Mouse (Mus musculus): ENCODE results near the gene Ms4a3. TPM values are rescaled to one million over a fixed set of nuclear protein-coding genes. Genes with fewer than 3 reads are reported as not detected.

Ms4a3 gene
- 0.15 TPM in 1 of 2 replicates, not detected in the other for polyA plus RNA-seq (2015; fragmentation: Nextera tagmentation; extraction: Ambion mirVana)

- H3K27me3 ChIP-seq: no peaks in the 10 kb centered on the region
- H3K27ac ChIP-seq: no peak within 1 kb of the TSS
- no peak within 1 kb of the TSS for H3K4me3 ChIP-seq
- ATAC-seq (ENCODE audit: insufficient number of reproducible peaks, low FRiP score, low TSS enrichment, low read depth): no peak
- 60% methylated on average over 1 of the region's 1 CpGs for WGBS
- H3K9ac ChIP-seq: no peak within 1 kb of the TSS
- no peaks in the 10 kb centered on the region for H3K4me1 ChIP-seq
- no peaks in the 10 kb centered on the region for H3K9me3 ChIP-seq
- no peaks in the 10 kb centered on the region for H3K36me3 ChIP-seq
- no peak within 1 kb of the TSS for H3K4me2 ChIP-seq
Observed at GRCm38 (mm10) chr19:11640732-11641131, at the start of gene Ms4a3. TSS of gene Ms4a3 (minus strand) at chr19:11640851.

- Histone ChIP-seq H3K4me3 (no peak overlapping the region), H3K4me1 (no peaks in the 10 kb centered on the region), H3K9ac (no peak overlapping the region)
Observed at GRCm38 (mm10) chr19:11661562-11661961, 20.9 kb upstream of the Ms4a3 start.

GRCm38 (mm10) chr19:11660459-11660858 lies 19.8 kb upstream of the Ms4a3 start, which contains the start of gene Oosp2:
TSS of gene Oosp2 (minus strand) at chr19:11660559.
- Histone ChIP-seq H3K27ac (no peak within 1 kb of the TSS), H3K4me3 (no peak within 1 kb of the TSS), H3K9ac (no peak within 1 kb of the TSS), H3K27me3 (no peaks in the 10 kb centered on the region), H3K36me3 (no peaks in the 10 kb centered on the region), H3K4me1 (no peaks in the 10 kb centered on the region), H3K4me2 (no peak within 1 kb of the TSS), H3K9me3 (no peaks in the 10 kb centered on the region)
- ATAC-seq (ENCODE audit: insufficient number of reproducible peaks, low FRiP score, low TSS enrichment, low read depth): no peak
- WGBS: 89% methylated on average over 5 of the region's 5 CpGs

More at GRCm38 (mm10) chr19:11661562-11661961, 20.9 kb upstream of the Ms4a3 start:
- no peaks in the 10 kb centered on the region for H3K9me3 ChIP-seq
- H3K36me3 ChIP-seq: no peaks in the 10 kb centered on the region
- no peak overlapping the region for H3K4me2 ChIP-seq
- ATAC-seq (ENCODE audit: insufficient number of reproducible peaks, low FRiP score, low TSS enrichment, low read depth): no peak
- H3K27ac ChIP-seq: no peak overlapping the region
- H3K27me3 ChIP-seq: no peaks in the 10 kb centered on the region

GRCm38 (mm10) chr19:11659142-11659541 lies 18.5 kb upstream of the Ms4a3 start:
- 64% methylated on average over 2 of the region's 2 CpGs for WGBS
- Histone ChIP-seq H3K4me2 (no peak overlapping the region), H3K4me3 (no peak overlapping the region), H3K27me3 (no peaks in the 10 kb centered on the region), H3K4me1 (no peaks in the 10 kb centered on the region), H3K27ac (no peak overlapping the region), H3K9ac (no peak overlapping the region), H3K9me3 (no peaks in the 10 kb centered on the region), H3K36me3 (no peaks in the 10 kb centered on the region)
- no peak for ATAC-seq (ENCODE audit: insufficient number of reproducible peaks, low FRiP score, low TSS enrichment, low read depth)

- 83% methylated on average over 4 of the region's 4 CpGs for WGBS
- Histone ChIP-seq H3K4me2 (no peak overlapping the region), H3K27me3 (no peaks in the 10 kb centered on the region), H3K4me3 (no peak overlapping the region), H3K4me1 (no peaks in the 10 kb centered on the region), H3K27ac (no peak overlapping the region), H3K9me3 (no peaks in the 10 kb centered on the region), H3K9ac (no peak overlapping the region), H3K36me3 (no peaks in the 10 kb centered on the region)
- ATAC-seq (ENCODE audit: insufficient number of reproducible peaks, low FRiP score, low TSS enrichment, low read depth): no peak
Observed at GRCm38 (mm10) chr19:11649564-11649963, 8.9 kb upstream of the Ms4a3 start.

GRCm38 (mm10) chr19:11646166-11646565 lies 5.5 kb upstream of the Ms4a3 start:
- no peak overlapping the region for H3K4me2 ChIP-seq
- no peaks in the 10 kb centered on the region for H3K9me3 ChIP-seq
- H3K36me3 ChIP-seq: no peaks in the 10 kb centered on the region
- H3K27ac ChIP-seq: no peak overlapping the region
- no peaks in the 10 kb centered on the region for H3K4me1 ChIP-seq
- 82% methylated on average over 3 of the region's 3 CpGs for WGBS
- H3K27me3 ChIP-seq: no peaks in the 10 kb centered on the region
- H3K4me3 ChIP-seq: no peak overlapping the region
- ATAC-seq (ENCODE audit: insufficient number of reproducible peaks, low FRiP score, low TSS enrichment, low read depth): no peak
- H3K9ac ChIP-seq: no peak overlapping the region

GRCm38 (mm10) chr19:11639038-11639437 lies 1.6 kb downstream of the Ms4a3 start:
- H3K4me3 ChIP-seq: no peak overlapping the region

GRCm38 (mm10) chr19:11635572-11635971 lies 5.1 kb downstream of the Ms4a3 start:
- Histone ChIP-seq H3K36me3 (no peaks in the 10 kb centered on the region), H3K27me3 (no peaks in the 10 kb centered on the region), H3K4me1 (no peaks in the 10 kb centered on the region), H3K9me3 (no peaks in the 10 kb centered on the region), H3K4me3 (no peak overlapping the region), H3K4me2 (no peak overlapping the region), H3K9ac (no peak overlapping the region), H3K27ac (no peak overlapping the region)
- 77% methylated on average over 5 of the region's 5 CpGs for WGBS
- no peak for ATAC-seq (ENCODE audit: insufficient number of reproducible peaks, low FRiP score, low TSS enrichment, low read depth)

More at GRCm38 (mm10) chr19:11639038-11639437, 1.6 kb downstream of the Ms4a3 start:
- no peak overlapping the region for H3K4me2 ChIP-seq
- no peak overlapping the region for H3K9ac ChIP-seq
- no peaks in the 10 kb centered on the region for H3K27me3 ChIP-seq
- WGBS: 64% methylated on average over 4 of the region's 4 CpGs
- H3K4me1 ChIP-seq: no peaks in the 10 kb centered on the region
- H3K9me3 ChIP-seq: no peaks in the 10 kb centered on the region
- H3K27ac ChIP-seq: no peak overlapping the region
- H3K36me3 ChIP-seq: no peaks in the 10 kb centered on the region
- no peak for ATAC-seq (ENCODE audit: insufficient number of reproducible peaks, low FRiP score, low TSS enrichment, low read depth)

GRCm38 (mm10) chr19:11634330-11634729 lies 6.3 kb downstream of the Ms4a3 start:
- no peak overlapping the region for H3K9ac ChIP-seq
- H3K27me3 ChIP-seq: no peaks in the 10 kb centered on the region
- no peaks in the 10 kb centered on the region for H3K4me1 ChIP-seq
- 76% methylated on average over 2 of the region's 2 CpGs for WGBS
- ATAC-seq (ENCODE audit: insufficient number of reproducible peaks, low FRiP score, low TSS enrichment, low read depth): no peak
- no peak overlapping the region for H3K4me3 ChIP-seq
- no peaks in the 10 kb centered on the region for H3K9me3 ChIP-seq
- no peak overlapping the region for H3K27ac ChIP-seq
- no peaks in the 10 kb centered on the region for H3K36me3 ChIP-seq
- no peak overlapping the region for H3K4me2 ChIP-seq

- Histone ChIP-seq H3K4me1 (no peaks in the 10 kb centered on the region), H3K9ac (no peak overlapping the region), H3K27ac (no peak overlapping the region), H3K9me3 (no peaks in the 10 kb centered on the region), H3K36me3 (no peaks in the 10 kb centered on the region), H3K4me3 (no peak overlapping the region), H3K27me3 (no peaks in the 10 kb centered on the region), H3K4me2 (no peak overlapping the region)
- WGBS: 83% methylated on average over 1 of the region's 1 CpGs
- ATAC-seq (ENCODE audit: insufficient number of reproducible peaks, low FRiP score, low TSS enrichment, low read depth): no peak
Observed at GRCm38 (mm10) chr19:11633732-11634131, 6.9 kb downstream of the Ms4a3 start.

GRCm38 (mm10) chr19:11625231-11625630 lies 15.4 kb downstream of the Ms4a3 start:
- H3K27me3 ChIP-seq: no peaks in the 10 kb centered on the region
- no peaks in the 10 kb centered on the region for H3K4me1 ChIP-seq
- no peak overlapping the region for H3K4me2 ChIP-seq
- ATAC-seq (ENCODE audit: insufficient number of reproducible peaks, low FRiP score, low TSS enrichment, low read depth): no peak
- H3K36me3 ChIP-seq: no peaks in the 10 kb centered on the region
- H3K4me3 ChIP-seq: no peak overlapping the region
- H3K9me3 ChIP-seq: no peaks in the 10 kb centered on the region
- WGBS: 50% methylated on average over 5 of the region's 5 CpGs
- no peak overlapping the region for H3K27ac ChIP-seq
- no peak overlapping the region for H3K9ac ChIP-seq

- H3K4me1 ChIP-seq: no peaks in the 10 kb centered on the region
Observed at GRCm38 (mm10) chr19:11624800-11625199, 15.9 kb downstream of the Ms4a3 start.

GRCm38 (mm10) chr19:11623551-11623950 lies 17.1 kb downstream of the Ms4a3 start, which contains the start of gene Ms4a2:
TSS of gene Ms4a2 (minus strand) at chr19:11623719.
- no peaks in the 10 kb centered on the region for H3K36me3 ChIP-seq
- no peak within 1 kb of the TSS for H3K27ac ChIP-seq
- no peak within 1 kb of the TSS for H3K9ac ChIP-seq
- H3K4me2 ChIP-seq: no peak within 1 kb of the TSS
- ATAC-seq (ENCODE audit: insufficient number of reproducible peaks, low FRiP score, low TSS enrichment, low read depth): no peak
- no peak within 1 kb of the TSS for H3K4me3 ChIP-seq
- no peaks in the 10 kb centered on the region for H3K27me3 ChIP-seq
- no peaks in the 10 kb centered on the region for H3K4me1 ChIP-seq
- no peaks in the 10 kb centered on the region for H3K9me3 ChIP-seq
- WGBS: 75% methylated on average over 2 of the region's 2 CpGs

More at GRCm38 (mm10) chr19:11624800-11625199, 15.9 kb downstream of the Ms4a3 start:
- Histone ChIP-seq H3K36me3 (no peaks in the 10 kb centered on the region), H3K27ac (no peak overlapping the region), H3K9ac (no peak overlapping the region), H3K27me3 (no peaks in the 10 kb centered on the region), H3K4me2 (no peak overlapping the region), H3K9me3 (no peaks in the 10 kb centered on the region), H3K4me3 (no peak overlapping the region)
- ATAC-seq (ENCODE audit: insufficient number of reproducible peaks, low FRiP score, low TSS enrichment, low read depth): no peak

Data from limb, embryonic 15.5 days (tissue).